Mouse (Mus musculus): ENCODE data around the gene 9330182O14Rik. TPM values are rescaled to one million over a fixed set of nuclear protein-coding genes. Genes with fewer than 3 reads are reported as not detected.

9330182O14Rik gene
- total RNA-seq (2021), result 0.30 TPM in 1 of 2 replicates, not detected in the other
- long read RNA-seq, result 0 reads

GRCm38 (mm10) chr15:40134152-40134792 lies at the start of gene 9330182O14Rik:
TSS of gene 9330182O14Rik (plus strand) at chr15:40134365.
- no peak for DNase-seq

GRCm38 (mm10) chr15:40103304-40103703 lies 30.9 kb upstream of the 9330182O14Rik start:
- no peak for DNase-seq

GRCm38 (mm10) chr15:40105712-40106111 lies 28.5 kb upstream of the 9330182O14Rik start:
- DNase-seq, result no peak

- DNase-seq, result no peak
Measured at GRCm38 (mm10) chr15:40113888-40114576, 20.1 kb upstream of the 9330182O14Rik start.

- no peak for DNase-seq
Measured at GRCm38 (mm10) chr15:40114600-40115271, 19.4 kb upstream of the 9330182O14Rik start.

GRCm38 (mm10) chr15:40116396-40116795 lies 17.8 kb upstream of the 9330182O14Rik start:
- no peak for DNase-seq

- DNase-seq, result no peak
Measured at GRCm38 (mm10) chr15:40124211-40124953, 9.8 kb upstream of the 9330182O14Rik start.

GRCm38 (mm10) chr15:40129496-40129895 lies 4.7 kb upstream of the 9330182O14Rik start:
- DNase-seq, result no peak

- DNase-seq, result peak; percentile 83
Measured at GRCm38 (mm10) chr15:40130880-40131478, 3.2 kb upstream of the 9330182O14Rik start.

GRCm38 (mm10) chr15:40132408-40132807 lies 1.8 kb upstream of the 9330182O14Rik start:
- no peak for DNase-seq

GRCm38 (mm10) chr15:40144221-40144620 lies 10.1 kb downstream of the 9330182O14Rik start:
- no peak for DNase-seq

- no peak for DNase-seq
Measured at GRCm38 (mm10) chr15:40157683-40158082, 23.5 kb downstream of the 9330182O14Rik start.

- no peak for DNase-seq
Measured at GRCm38 (mm10) chr15:40166560-40167275, 32.6 kb downstream of the 9330182O14Rik start.

GRCm38 (mm10) chr15:40167276-40168139 lies 33.3 kb downstream of the 9330182O14Rik start:
- DNase-seq, result no peak

GRCm38 (mm10) chr15:40168140-40168688 lies 34.0 kb downstream of the 9330182O14Rik start:
- peak; percentile 13 for DNase-seq

GRCm38 (mm10) chr15:40169061-40169460 lies 34.9 kb downstream of the 9330182O14Rik start:
- no peak for DNase-seq

- no peak for DNase-seq
Measured at GRCm38 (mm10) chr15:40169705-40170104, 35.5 kb downstream of the 9330182O14Rik start.

- no peak for DNase-seq
Measured at GRCm38 (mm10) chr15:40179423-40179822, 45.3 kb downstream of the 9330182O14Rik start.

- no peak for DNase-seq
Measured at GRCm38 (mm10) chr15:40187017-40187416, 52.9 kb downstream of the 9330182O14Rik start.
